In genomic region chr13:41975918-41976317, GRCm38 (mm10) we compare ENCODE assay signal across 15 mouse cellular contexts.
"Had no signal": no experiment of that assay in that cellular context is flagged by ENCODE, and none has a peak within 500 bp of the region (broad histone marks: within the 10 kb centered on the region; RNA-seq: fewer than 3 reads in every experiment).

No protein-coding gene starts in this region.

- ATAC-seq: intestine, embryonic 16.5 days had no signal

- DNase-seq: kidney, adult 18-20 months; kidney, adult 9 months; kidney, postnatal 14 days; kidney, postnatal 4 days; layer of hippocampus, adult 9-11 months; layer of hippocampus, postnatal 36 days; liver, embryonic 13.5 days; lung, adult 2 months; lung, postnatal 14 days; lung, postnatal 4 days; midbrain, embryonic 14.5 days; retina, postnatal 1 day; right cerebral cortex, postnatal 25 days; spleen, adult 18-20 months had no signal
